Mouse (Mus musculus) small intestine, adult 2 months (tissue): ENCODE measurements around the gene Cmtm7.

Experiments
- CTCF ChIP-seq: fragments of 200-500 bp; IDR thresholded peaks from 2 replicates; pipeline ENCODE4 v1.5.1; 2012; ENCODE audit warnings: low read depth, mild to moderate bottlenecking, control low read depth, inconsistent platforms, low read length, moderate library complexity, mixed read lengths; ENCODE audit not compliant: insufficient replicate concordance, insufficient read length; ENCODE audit errors: extremely low read depth
- POLR2A ChIP-seq: fragments of 200-500 bp; IDR thresholded peaks from 2 replicates; pipeline ENCODE4 v1.6.1; 2012; ENCODE audit warnings: low read depth, mild to moderate bottlenecking, control low read depth, inconsistent platforms, low read length, moderate library complexity

DNA sequence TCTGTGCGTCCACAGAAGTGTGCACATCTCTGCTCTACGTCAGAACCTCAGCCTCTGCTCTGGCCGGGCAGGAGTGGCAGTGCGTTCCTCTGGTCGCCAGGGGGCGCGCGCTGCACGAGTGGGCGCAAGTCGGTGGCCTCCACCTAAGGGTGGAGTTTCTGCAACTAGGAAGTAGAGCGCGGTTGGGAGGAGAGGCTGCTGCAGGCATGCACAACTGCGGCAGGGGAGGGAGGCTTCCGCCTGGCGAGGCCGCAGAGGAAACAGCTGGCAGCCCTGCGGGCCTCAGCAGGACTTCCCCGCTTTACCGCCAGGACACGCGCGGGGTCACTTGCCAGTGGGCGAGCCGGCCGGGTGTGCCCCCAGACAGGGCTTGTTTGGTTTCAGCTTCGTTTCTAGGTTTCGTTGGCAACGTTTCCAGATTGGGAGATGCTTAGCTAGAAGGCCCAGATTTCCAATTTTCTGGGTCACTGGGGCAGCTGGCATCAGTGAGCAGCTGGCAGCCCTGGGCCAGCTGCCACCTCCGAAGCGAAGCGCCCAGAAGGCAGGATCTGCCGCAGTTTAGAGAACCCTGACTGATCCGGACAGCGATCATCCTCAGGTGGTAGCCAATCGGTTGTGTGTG, 28.7 kb downstream of the Cmtm7 start:
- TF ChIP-seq CTCF (peak; percentile 96), POLR2A (peak; percentile 36; the same call in 1 of the 2 replicates)
